Mouse (Mus musculus): ENCODE measurements around the gene Kcng3.

Gene Kcng3

GRCm38 (mm10) chr17:83548501-83549233 is 83.0 kb downstream of the Kcng3 start:
- H3K27me3 ChIP-seq (ENCODE audit: control insufficient read depth, insufficient read depth, low read length, poor library complexity, severe bottlenecking), result no peaks in the 10 kb centered on the region
- no peaks in the 10 kb centered on the region for H3K36me3 ChIP-seq (ENCODE audit: control insufficient read depth, insufficient read depth, low read length, poor library complexity, severe bottlenecking)
- DNase-seq (ENCODE audit: low read depth, low spot score), result peak; percentile 48

GRCm38 (mm10) chr17:83547145-83547544 is 84.5 kb downstream of the Kcng3 start:
- Histone ChIP-seq H3K27me3 (ENCODE audit: control insufficient read depth, insufficient read depth, low read length, poor library complexity, severe bottlenecking) (no peaks in the 10 kb centered on the region), H3K36me3 (ENCODE audit: control insufficient read depth, insufficient read depth, low read length, poor library complexity, severe bottlenecking) (no peaks in the 10 kb centered on the region)
- no peak for DNase-seq (ENCODE audit: low read depth, low spot score)

DNA sequence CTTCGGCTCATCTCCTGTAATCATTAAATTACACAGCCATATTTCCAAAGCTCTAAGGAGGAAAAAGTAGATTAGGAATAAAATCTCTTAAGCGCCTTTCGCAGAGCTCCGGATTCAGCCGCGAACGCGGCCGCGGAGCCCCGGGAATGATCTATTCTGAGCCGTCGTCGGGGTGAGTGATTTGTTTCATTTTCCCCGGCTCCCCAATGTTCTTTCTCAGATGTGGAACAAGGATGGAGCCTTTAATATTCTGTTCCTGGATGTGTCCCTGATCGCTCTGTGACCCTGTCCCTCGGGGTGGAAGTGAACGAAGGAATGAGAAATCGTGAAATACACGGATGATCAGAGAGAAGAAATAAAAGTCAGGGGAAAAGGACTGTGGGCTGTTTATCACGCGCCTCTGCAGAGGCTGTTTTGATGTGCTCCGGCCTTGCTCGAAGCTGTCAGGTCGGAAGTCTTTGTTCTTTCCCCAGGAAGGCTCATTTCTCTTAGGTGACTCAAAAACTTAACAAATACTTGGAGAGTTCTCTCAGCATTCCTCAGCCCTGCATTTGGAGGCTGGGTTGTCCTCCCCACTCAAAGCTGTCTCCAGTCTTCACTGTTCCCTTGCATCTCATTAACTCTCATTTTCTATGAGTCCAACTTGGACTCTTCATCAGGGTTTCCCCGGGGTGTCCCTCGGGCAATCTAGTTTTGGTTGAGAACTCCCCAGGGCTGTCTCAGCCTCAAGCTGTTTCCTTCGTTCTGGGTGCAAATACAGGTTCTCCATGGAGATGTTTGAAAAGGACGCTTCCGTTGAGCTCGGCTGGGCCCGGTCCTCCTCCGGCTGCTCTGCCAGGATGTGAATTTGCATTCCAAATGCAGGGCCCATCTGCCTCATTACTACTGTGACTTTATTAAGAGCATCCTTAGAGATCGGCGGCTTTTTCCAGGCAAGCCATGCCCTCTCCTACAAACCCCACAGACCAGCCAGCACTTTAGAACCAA is 85.6 kb downstream of the Kcng3 start:
- DNase-seq (ENCODE audit: low read depth, low spot score), result peak; percentile 68

GRCm38 (mm10) chr17:83545259-83545658 is 86.4 kb downstream of the Kcng3 start:
- no peaks in the 10 kb centered on the region for H3K36me3 ChIP-seq (ENCODE audit: control insufficient read depth, insufficient read depth, low read length, poor library complexity, severe bottlenecking)
- H3K27me3 ChIP-seq (ENCODE audit: control insufficient read depth, insufficient read depth, low read length, poor library complexity, severe bottlenecking), result no peaks in the 10 kb centered on the region
- peak; percentile 26 for DNase-seq (ENCODE audit: low read depth, low spot score)

More for the DNA sequence above, 85.6 kb downstream of the Kcng3 start:
- Histone ChIP-seq H3K27me3 (ENCODE audit: control insufficient read depth, insufficient read depth, low read length, poor library complexity, severe bottlenecking) (no peaks in the 10 kb centered on the region), H3K36me3 (ENCODE audit: control insufficient read depth, insufficient read depth, low read length, poor library complexity, severe bottlenecking) (no peaks in the 10 kb centered on the region)

GRCm38 (mm10) chr17:83542424-83542823 is 89.3 kb downstream of the Kcng3 start:
- Histone ChIP-seq H3K36me3 (ENCODE audit: control insufficient read depth, insufficient read depth, low read length, poor library complexity, severe bottlenecking) (no peaks in the 10 kb centered on the region), H3K27me3 (ENCODE audit: control insufficient read depth, insufficient read depth, low read length, poor library complexity, severe bottlenecking) (no peaks in the 10 kb centered on the region)
- no peak for DNase-seq (ENCODE audit: low read depth, low spot score)

DNA sequence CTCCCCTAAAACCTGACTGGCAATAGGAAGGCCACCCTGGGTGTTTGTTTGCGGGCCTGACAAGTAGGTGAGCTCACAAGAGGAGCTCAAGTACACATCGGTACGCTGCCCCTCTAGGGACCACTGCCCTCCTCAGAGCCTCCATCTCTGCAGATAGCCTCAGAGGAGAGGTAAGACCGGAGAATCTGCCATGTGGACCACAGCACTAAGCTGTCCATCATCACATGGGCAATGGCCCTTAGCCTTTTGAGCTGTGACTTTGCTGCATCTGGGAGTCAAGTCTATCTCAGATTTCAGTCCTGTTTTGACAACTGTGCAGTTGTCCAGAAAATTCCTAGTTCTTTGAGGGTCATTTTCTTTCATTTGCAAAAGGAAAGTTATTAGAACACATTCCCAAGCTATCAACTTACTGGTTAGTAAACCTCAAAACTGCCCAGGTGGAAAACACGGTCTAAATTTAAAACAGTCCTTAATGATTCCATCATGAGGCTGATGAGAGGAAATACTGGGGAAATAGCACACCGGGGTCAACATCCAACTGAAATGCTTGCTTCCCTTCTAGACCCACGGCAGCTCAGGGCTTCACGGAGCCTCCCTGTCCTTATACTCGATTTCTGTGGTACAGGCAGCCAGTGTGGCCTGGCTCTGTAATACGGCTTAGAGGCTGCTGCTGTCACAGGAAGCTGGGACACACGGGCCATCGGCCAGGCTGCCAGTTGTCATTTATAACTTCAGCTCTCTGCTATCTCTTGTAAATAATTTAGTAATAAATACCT is 92.2 kb downstream of the Kcng3 start:
- no peak for DNase-seq (ENCODE audit: low read depth, low spot score)
- no peaks in the 10 kb centered on the region for H3K36me3 ChIP-seq (ENCODE audit: control insufficient read depth, insufficient read depth, low read length, poor library complexity, severe bottlenecking)
- no peaks in the 10 kb centered on the region for H3K27me3 ChIP-seq (ENCODE audit: control insufficient read depth, insufficient read depth, low read length, poor library complexity, severe bottlenecking)

DNA sequence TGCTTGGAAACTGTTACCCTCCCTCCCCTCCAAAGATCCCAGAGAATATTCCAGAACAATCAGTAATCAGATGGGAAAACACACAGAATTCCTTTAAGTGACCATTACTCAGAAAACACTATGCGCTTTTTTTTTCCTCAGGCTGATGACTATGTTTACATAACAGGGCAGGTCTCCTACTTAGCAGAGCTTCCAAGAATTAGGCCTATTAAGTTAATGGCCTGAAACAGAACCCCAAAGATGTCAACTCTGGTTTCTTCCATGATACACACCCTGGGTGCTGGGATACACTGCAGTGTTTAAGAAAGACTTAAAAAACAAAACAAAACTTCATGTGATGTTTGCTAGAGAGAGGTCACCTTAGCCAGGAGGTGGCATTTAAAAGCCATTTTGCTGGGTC is 93.0 kb downstream of the Kcng3 start:
- DNase-seq (ENCODE audit: low read depth, low spot score), result no peak
- H3K36me3 ChIP-seq (ENCODE audit: control insufficient read depth, insufficient read depth, low read length, poor library complexity, severe bottlenecking), result no peaks in the 10 kb centered on the region
- H3K27me3 ChIP-seq (ENCODE audit: control insufficient read depth, insufficient read depth, low read length, poor library complexity, severe bottlenecking), result no peaks in the 10 kb centered on the region

DNA sequence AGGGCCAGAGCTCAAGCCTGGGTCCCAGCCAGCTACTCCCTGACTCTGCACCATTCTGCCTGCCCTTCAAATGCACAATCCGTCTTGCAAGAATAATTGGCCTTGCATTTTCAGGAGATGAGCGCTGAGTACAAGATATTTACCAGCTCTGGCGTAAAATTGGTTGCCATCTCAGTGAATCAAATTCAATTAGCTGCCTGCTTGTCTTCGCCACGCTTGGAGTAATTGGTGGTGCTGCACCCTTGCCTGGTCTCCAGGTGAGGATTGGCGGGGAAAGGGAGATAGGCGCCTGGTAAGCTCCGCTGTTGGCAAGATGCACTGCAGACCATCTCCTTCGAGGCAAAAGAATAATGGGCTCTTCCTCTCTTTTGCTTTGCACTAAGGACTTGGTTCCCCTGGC is 93.6 kb downstream of the Kcng3 start:
- DNase-seq (ENCODE audit: low read depth, low spot score), result no peak
- Histone ChIP-seq H3K27me3 (ENCODE audit: control insufficient read depth, insufficient read depth, low read length, poor library complexity, severe bottlenecking) (no peaks in the 10 kb centered on the region), H3K36me3 (ENCODE audit: control insufficient read depth, insufficient read depth, low read length, poor library complexity, severe bottlenecking) (no peaks in the 10 kb centered on the region)

Data from splenic B cell, adult 2 months (primary cell).